Mouse (Mus musculus) spleen, adult 18-20 months (tissue): ENCODE results near the gene Epx.
A peak's percentile ranks its signal among the peaks of the same experiment; 100 is the strongest.

ENCODE experiments used
- DNase-seq, 2 experiments: peaks; one replicate each; pipeline ENCODE4 v3.0.0; 2022; ENCODE audit warnings: mixed read lengths in 2 of 2

Epx gene

GRCm38 (mm10) chr11:87875436-87875835, at the start of gene Epx:
Gene Epx (minus strand): TSS chr11:87875536.
- no peak for DNase-seq

- no peak for DNase-seq
These were observed 45.6 kb upstream of the Epx start, which contains the start of gene Olfr464 for GRCm38 (mm10) chr11:87920966-87921365. Gene Olfr464 (minus strand): TSS chr11:87920967.

- DNase-seq: no peak
These were observed 45.0 kb upstream of the Epx start for GRCm38 (mm10) chr11:87920301-87920700.

- DNase-seq: no peak
These were observed 40.7 kb upstream of the Epx start for GRCm38 (mm10) chr11:87916005-87916404.

- DNase-seq: no peak
These were observed 29.0 kb upstream of the Epx start for GRCm38 (mm10) chr11:87904331-87904730.

- DNase-seq: no peak
These were observed 22.0 kb upstream of the Epx start, which contains the start of gene Olfr463 for GRCm38 (mm10) chr11:87897287-87897686. Gene Olfr463 (minus strand): TSS chr11:87897387.

- DNase-seq: no peak
These were observed 16.8 kb upstream of the Epx start, which contains the start of gene Olfr462 for GRCm38 (mm10) chr11:87892168-87892567. Gene Olfr462 (minus strand): TSS chr11:87892268.

- no peak for DNase-seq
These were observed 9.5 kb upstream of the Epx start for GRCm38 (mm10) chr11:87884856-87885255.

- no peak for DNase-seq
These were observed 8.2 kb upstream of the Epx start for GRCm38 (mm10) chr11:87883493-87883892.

- DNase-seq: no peak
These were observed 6.4 kb upstream of the Epx start for GRCm38 (mm10) chr11:87881714-87882113.

- no peak for DNase-seq
These were observed 4.5 kb upstream of the Epx start for GRCm38 (mm10) chr11:87879826-87880225.

- no peak for DNase-seq
These were observed 3.6 kb downstream of the Epx start for GRCm38 (mm10) chr11:87871766-87872165.

- DNase-seq: no peak
These were observed 5.2 kb downstream of the Epx start for GRCm38 (mm10) chr11:87870096-87870495.

GRCm38 (mm10) chr11:87866891-87867290, 8.4 kb downstream of the Epx start:
- peak in 1 of 2 experiments; percentile 45 for DNase-seq

GRCm38 (mm10) chr11:87862805-87863204, 12.5 kb downstream of the Epx start:
- DNase-seq: no peak

- DNase-seq: no peak
These were observed 14.9 kb downstream of the Epx start for GRCm38 (mm10) chr11:87860426-87860825.

GRCm38 (mm10) chr11:87859273-87859672, 16.1 kb downstream of the Epx start:
- no peak for DNase-seq

GRCm38 (mm10) chr11:87854550-87854949, 20.8 kb downstream of the Epx start:
- DNase-seq: no peak

GRCm38 (mm10) chr11:87853597-87853954, 21.8 kb downstream of the Epx start:
- DNase-seq: peak in 1 of 2 experiments; percentile 11

GRCm38 (mm10) chr11:87852690-87853596, 22.4 kb downstream of the Epx start, which contains the start of gene Mks1:
Gene Mks1 (plus strand): TSS chr11:87853215.
- peak; percentile 79 to 86 for DNase-seq

- no peak for DNase-seq
These were observed 27.5 kb downstream of the Epx start for GRCm38 (mm10) chr11:87847884-87848283.

- no peak for DNase-seq
These were observed 28.3 kb downstream of the Epx start for GRCm38 (mm10) chr11:87846968-87847600.

GRCm38 (mm10) chr11:87841436-87841835, 33.9 kb downstream of the Epx start:
- DNase-seq: no peak

GRCm38 (mm10) chr11:87840676-87841075, 34.7 kb downstream of the Epx start:
- no peak for DNase-seq
